Mouse (Mus musculus) embryonic facial prominence, embryonic 12.5 days (tissue): Measurements from ENCODE around the gene Ppp1r16b. TPM values are rescaled to one million over a fixed set of nuclear protein-coding genes. Genes with fewer than 3 reads are reported as not detected.
A peak's percentile ranks its signal among the peaks of the same experiment; 100 is the strongest.

Experiments
- ATAC-seq: fragments of 200-750 bp; cut with Nextera tagmentation; 2 replicates; pipeline ENCODE4 v1.8.0; 2017; ENCODE audit not compliant: insufficient number of reproducible peaks, insufficient read depth, low FRiP score, low TSS enrichment
- H3K27ac ChIP-seq: fragments of 300-500 bp; sonication (generic); 2 replicates; pipeline ENCODE4 v1.5.1; 2016; ENCODE audit warnings: mild to moderate bottlenecking
- H3K27me3 ChIP-seq: fragments of 300-500 bp; sonication (generic); 2 replicates; pipeline ENCODE4 v1.6.1; 2016; ENCODE audit warnings: mild to moderate bottlenecking, moderate library complexity
- H3K36me3 ChIP-seq: fragments of 300-500 bp; sonication (generic); 2 replicates; pipeline ENCODE4 v1.6.1; 2016; ENCODE audit warnings: mild to moderate bottlenecking
- H3K4me1 ChIP-seq: fragments of 300-500 bp; sonication (generic); 2 replicates; pipeline ENCODE4 v1.6.1; 2016
- H3K4me2 ChIP-seq: fragments of 300-500 bp; sonication (generic); replicated peaks from 2 replicates; pipeline ENCODE4 v1.6.1; 2016; ENCODE audit warnings: mild to moderate bottlenecking, moderate library complexity
- H3K4me3 ChIP-seq: fragments of 300-500 bp; sonication (generic); 2 replicates; pipeline ENCODE4 v1.5.1; 2016; ENCODE audit warnings: mild to moderate bottlenecking
- H3K9ac ChIP-seq: fragments of 300-500 bp; sonication (generic); 2 replicates; pipeline ENCODE4 v1.6.1; 2016; ENCODE audit warnings: mild to moderate bottlenecking, moderate library complexity
- H3K9me3 ChIP-seq: fragments of 300-500 bp; sonication (generic); 2 replicates; pipeline ENCODE4 v1.6.1; 2016; ENCODE audit warnings: mild to moderate bottlenecking, moderate library complexity
- WGBS: fragments of 180-500 bp; shearing (Covaris S2); methylation state at CpG from one replicate; pipeline ENCODE4 v1.1.7; 2016; 5-methylcytosine and 5-hydroxymethylcytosine counted together
- polyA plus RNA-seq: library from polyadenylated mRNA; unstranded; fragments of >200 nt; fragmentation: Nextera tagmentation; extraction: Ambion mirVana; gene quantifications from 2 replicates; pipeline ENCODE4 v1.2.1, GENCODE M21; 2016

Ppp1r16b gene
- 2.5 and 2.9 TPM in 2 replicates for polyA plus RNA-seq

DNA sequence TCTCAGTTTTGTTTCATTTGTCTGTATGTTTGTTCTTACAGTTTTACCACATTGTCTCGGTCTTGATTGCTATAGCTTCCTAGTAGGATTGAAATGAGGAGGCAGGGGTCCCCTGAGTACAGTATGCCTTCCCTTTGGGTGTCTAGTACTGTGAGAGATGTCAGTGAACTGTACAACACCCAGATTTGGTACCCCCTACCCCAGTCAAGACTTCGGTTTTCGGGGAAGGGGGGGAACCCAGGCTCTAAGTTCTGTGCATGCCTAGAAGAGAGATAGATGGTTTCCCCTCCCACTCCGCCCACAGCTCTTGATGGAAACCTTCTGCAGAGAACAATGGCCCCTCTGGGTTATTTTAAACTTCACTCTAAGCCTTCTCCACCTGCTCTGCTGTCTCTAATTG, at the start of gene Ppp1r16b:
Gene Ppp1r16b (plus strand): TSS at position 301 of the 400 bp plus-strand sequence.
- Histone ChIP-seq H3K4me1 (peaks cover 23% of the 10 kb centered on the region), H3K4me2 (no peak within 1 kb of the TSS), H3K36me3 (no peaks in the 10 kb centered on the region), H3K27ac (no peak within 1 kb of the TSS), H3K9me3 (no peaks in the 10 kb centered on the region), H3K4me3 (no peak within 1 kb of the TSS), H3K9ac (no peak within 1 kb of the TSS), H3K27me3 (peaks cover 55% of the 10 kb centered on the region)
- WGBS = 78% methylated on average over 4 of the region's 4 CpGs
- no peak for ATAC-seq

GRCm38 (mm10) chr2:158615702-158616101, 49.5 kb upstream of the Ppp1r16b start:
- Histone ChIP-seq H3K4me3 (no peak overlapping the region), H3K4me2 (no peak overlapping the region)

DNA sequence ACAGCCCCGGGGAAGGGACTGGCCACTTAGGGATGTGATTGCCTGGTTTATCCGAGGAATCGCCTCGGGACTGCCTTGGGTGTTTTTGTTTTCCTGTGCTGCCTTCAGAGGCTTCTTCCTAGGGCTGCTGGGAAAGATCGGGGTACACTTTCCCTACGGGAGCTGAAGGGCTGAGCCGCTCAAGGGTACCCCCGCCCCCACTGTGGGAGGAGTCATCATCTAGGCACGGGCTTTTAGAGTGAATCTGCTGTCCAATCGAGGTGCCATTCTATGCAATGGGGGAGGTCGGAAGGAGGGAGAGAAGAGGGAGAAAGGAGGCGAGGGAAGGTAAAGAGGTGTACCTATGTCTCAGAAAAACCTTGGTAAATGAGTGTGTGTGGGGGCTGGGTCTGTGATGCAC, 48.9 kb upstream of the Ppp1r16b start:
- Histone ChIP-seq H3K9me3 (no peaks in the 10 kb centered on the region), H3K4me2 (no peak overlapping the region), H3K36me3 (no peaks in the 10 kb centered on the region), H3K27ac (no peak overlapping the region), H3K9ac (no peak overlapping the region), H3K27me3 (peaks cover 89% of the 10 kb centered on the region), H3K4me1 (peaks cover 23% of the 10 kb centered on the region), H3K4me3 (0 out of 2 replicates have a peak overlapping the region, but pooled peaks have one; percentile 11)
- 0% methylated on average over 12 of the region's 12 CpGs for WGBS
- ATAC-seq = no peak; the same call in 1 of the 2 replicates

More at GRCm38 (mm10) chr2:158615702-158616101, 49.5 kb upstream of the Ppp1r16b start:
- Histone ChIP-seq H3K27ac (no peak overlapping the region), H3K36me3 (no peaks in the 10 kb centered on the region), H3K27me3 (peaks cover 89% of the 10 kb centered on the region), H3K9me3 (no peaks in the 10 kb centered on the region), H3K9ac (no peak overlapping the region), H3K4me1 (peaks cover 28% of the 10 kb centered on the region)
- 1% methylated on average over 13 of the region's 13 CpGs for WGBS
- no peak for ATAC-seq

DNA sequence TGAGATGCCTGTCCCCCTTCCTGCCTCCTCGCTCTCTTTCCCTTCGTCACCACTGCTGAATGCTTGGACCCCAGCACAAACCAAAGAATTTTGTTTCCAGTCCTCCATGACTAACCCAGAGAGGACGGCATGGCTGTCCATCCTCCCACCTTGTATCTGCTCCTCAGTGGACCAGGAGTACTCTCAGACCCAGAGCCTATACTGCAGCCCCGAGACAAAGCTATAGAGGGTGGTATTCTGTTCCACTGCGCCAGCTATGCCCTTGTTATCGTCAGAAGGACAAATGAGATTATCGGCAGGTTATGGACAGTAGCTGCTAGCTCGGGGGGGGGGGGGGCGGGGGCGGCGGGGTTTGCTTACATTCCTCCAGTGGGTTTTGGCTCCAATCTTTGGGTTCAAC, 48.4 kb upstream of the Ppp1r16b start:
- Histone ChIP-seq H3K9ac (no peak overlapping the region), H3K4me1 (peaks cover 23% of the 10 kb centered on the region), H3K4me2 (no peak overlapping the region), H3K27ac (no peak overlapping the region), H3K36me3 (no peaks in the 10 kb centered on the region), H3K9me3 (no peaks in the 10 kb centered on the region), H3K27me3 (peaks cover 86% of the 10 kb centered on the region), H3K4me3 (no peak overlapping the region)
- ATAC-seq = no peak
- WGBS = 7% methylated on average over 11 of the region's 11 CpGs

DNA sequence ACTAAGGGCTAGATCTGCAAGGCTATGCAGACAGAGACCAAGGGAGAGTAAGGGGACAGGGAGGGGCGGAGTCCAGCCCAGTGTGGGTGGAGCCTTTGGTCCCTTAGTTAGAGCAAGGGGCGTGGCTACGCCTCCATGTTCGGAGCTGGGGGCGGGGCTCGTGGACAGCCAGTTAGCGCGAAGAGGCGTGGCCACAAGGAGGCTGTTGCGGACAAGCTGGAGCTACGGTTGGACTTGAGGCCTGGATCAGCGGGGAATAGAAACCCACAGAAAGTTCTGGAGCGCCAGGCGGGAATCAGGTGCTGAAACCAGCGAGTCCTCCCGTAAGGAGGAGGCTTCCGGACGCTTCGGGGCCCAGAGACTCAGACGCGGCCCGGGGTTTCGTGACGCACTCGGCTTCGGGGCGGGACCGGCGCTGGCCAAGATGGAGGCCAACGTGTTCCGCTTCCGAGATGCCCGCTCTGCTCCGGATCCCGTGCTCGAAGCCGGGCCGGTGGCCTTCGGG, 40.4 kb upstream of the Ppp1r16b start, which contains the start of gene Actr5:
Gene Actr5 (plus strand): TSS at position 171 of the 505 bp plus-strand sequence.
- Histone ChIP-seq H3K4me2 (peak within 1 kb of the TSS; percentile 78), H3K4me1 (peaks cover 12% of the 10 kb centered on the region), H3K9ac (peak within 1 kb of the TSS; percentile 82), H3K27me3 (peaks cover 12% of the 10 kb centered on the region; the same call in 1 of the 2 replicates), H3K4me3 (peak within 1 kb of the TSS; percentile 84), H3K9me3 (no peaks in the 10 kb centered on the region), H3K27ac (peak within 1 kb of the TSS; percentile 85), H3K36me3 (peaks cover 19% of the 10 kb centered on the region)
- under 1% methylated on average over 39 of the region's 39 CpGs for whole genome bisulfite sequencing
- ATAC-seq = peak; percentile 83

DNA sequence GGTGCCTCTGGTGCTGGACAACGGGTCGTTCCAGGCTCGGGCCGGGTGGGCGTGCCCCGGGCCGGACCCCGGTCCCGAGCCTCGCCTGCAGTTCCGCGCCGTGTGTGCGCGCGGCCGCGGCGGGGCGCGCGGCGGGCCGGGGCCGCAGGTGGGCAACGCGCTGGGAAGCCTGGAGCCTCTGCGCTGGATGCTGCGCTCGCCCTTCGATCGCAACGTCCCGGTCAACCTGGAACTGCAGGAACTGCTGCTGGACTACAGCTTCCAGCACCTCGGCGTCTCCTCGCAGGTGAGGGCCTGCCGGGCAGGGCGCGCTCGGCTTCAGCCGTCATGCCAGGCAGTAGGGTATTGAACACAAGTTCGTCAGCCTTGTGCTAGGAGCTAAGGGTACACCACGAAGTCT, 40.0 kb upstream of the Ppp1r16b start:
- peak overlapping the region; percentile 78 for H3K4me2 ChIP-seq
- peaks cover 23% of the 10 kb centered on the region for H3K36me3 ChIP-seq
- H3K27ac ChIP-seq = peak overlapping the region; percentile 85
- H3K4me3 ChIP-seq = peak overlapping the region; percentile 84
- H3K27me3 ChIP-seq = peaks cover 12% of the 10 kb centered on the region; the same call in 1 of the 2 replicates
- no peak; the same call in 1 of the 2 replicates for ATAC-seq
- no peaks in the 10 kb centered on the region for H3K9me3 ChIP-seq
- WGBS = under 1% methylated on average over 38 of the region's 44 CpGs
- peak overlapping the region; percentile 82 for H3K9ac ChIP-seq
- peaks cover 12% of the 10 kb centered on the region for H3K4me1 ChIP-seq

DNA sequence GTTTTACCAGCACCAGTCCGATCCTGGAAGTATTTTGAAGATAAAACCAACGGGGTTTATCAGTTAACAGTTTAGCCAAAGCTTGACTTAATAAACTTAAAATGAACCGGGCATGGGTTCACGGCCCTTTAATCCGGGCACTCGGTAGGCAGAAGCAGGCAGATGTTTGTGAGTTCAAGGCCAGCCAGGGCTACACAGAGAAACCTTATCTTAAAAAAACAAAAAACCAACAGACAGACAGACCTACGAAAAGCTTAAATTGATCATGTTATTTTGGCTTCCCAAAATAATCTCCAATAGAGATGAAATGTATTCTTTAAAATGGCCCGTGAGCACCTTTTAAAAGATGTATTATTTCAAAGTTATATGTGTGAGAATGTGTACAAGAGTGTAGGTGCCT, 39.5 kb upstream of the Ppp1r16b start:
- Histone ChIP-seq H3K27me3 (peaks cover 10% of the 10 kb centered on the region; the same call in 1 of the 2 replicates), H3K9ac (peak overlapping the region; percentile 82), H3K36me3 (peaks cover 26% of the 10 kb centered on the region), H3K4me1 (peaks cover 12% of the 10 kb centered on the region), H3K9me3 (no peaks in the 10 kb centered on the region), H3K4me3 (peak overlapping the region; percentile 84), H3K27ac (no peak overlapping the region), H3K4me2 (peak overlapping the region; percentile 78)
- ATAC-seq = no peak
- 40% methylated on average over 8 of the region's 8 CpGs for WGBS

GRCm38 (mm10) chr2:158628858-158629257, 36.3 kb upstream of the Ppp1r16b start:
- no peaks in the 10 kb centered on the region for H3K27me3 ChIP-seq
- ATAC-seq = no peak
- peaks cover 58% of the 10 kb centered on the region for H3K36me3 ChIP-seq
- H3K4me2 ChIP-seq = no peak overlapping the region
- H3K9ac ChIP-seq = no peak overlapping the region
- peaks cover 12% of the 10 kb centered on the region for H3K4me1 ChIP-seq
- WGBS = 83% methylated on average over 3 of the region's 3 CpGs
- no peak overlapping the region for H3K27ac ChIP-seq
- H3K9me3 ChIP-seq = no peaks in the 10 kb centered on the region
- H3K4me3 ChIP-seq = no peak overlapping the region

GRCm38 (mm10) chr2:158629414-158629813, 35.8 kb upstream of the Ppp1r16b start:
- Histone ChIP-seq H3K27me3 (no peaks in the 10 kb centered on the region), H3K9ac (no peak overlapping the region), H3K4me3 (no peak overlapping the region), H3K4me1 (peaks cover 12% of the 10 kb centered on the region), H3K36me3 (peaks cover 60% of the 10 kb centered on the region), H3K27ac (no peak overlapping the region), H3K4me2 (no peak overlapping the region), H3K9me3 (no peaks in the 10 kb centered on the region)
- WGBS = 80% methylated on average over 1 of the region's 1 CpGs
- ATAC-seq = no peak

DNA sequence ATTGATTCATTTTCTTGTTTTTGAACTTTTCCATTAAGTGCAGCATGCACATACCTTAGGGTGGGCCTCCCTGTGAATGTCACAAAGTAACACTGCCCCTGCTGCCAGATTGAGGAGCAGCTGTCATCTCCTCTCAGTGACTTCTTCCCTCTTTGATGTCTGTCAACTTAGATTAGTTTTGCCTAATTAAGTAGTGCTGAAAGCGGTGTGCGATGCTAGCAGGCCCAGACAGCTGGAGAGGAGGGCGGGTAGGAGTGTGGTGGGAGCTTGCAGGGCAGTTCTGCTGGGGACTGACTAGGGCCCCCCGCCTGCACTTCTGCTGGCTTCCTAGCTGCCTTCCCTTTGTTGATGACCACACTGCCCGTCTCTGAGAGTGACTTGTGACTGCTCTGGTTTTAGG, 33.3 kb upstream of the Ppp1r16b start:
- Histone ChIP-seq H3K9ac (no peak overlapping the region), H3K27me3 (no peaks in the 10 kb centered on the region), H3K36me3 (peaks cover 83% of the 10 kb centered on the region), H3K9me3 (no peaks in the 10 kb centered on the region), H3K27ac (no peak overlapping the region), H3K4me1 (no peaks in the 10 kb centered on the region), H3K4me2 (no peak overlapping the region), H3K4me3 (no peak overlapping the region)
- 0 out of 2 replicates have a peak, but pooled peaks have one; percentile 10 for ATAC-seq
- WGBS = 79% methylated on average over 5 of the region's 5 CpGs

GRCm38 (mm10) chr2:158641869-158642268, 23.3 kb upstream of the Ppp1r16b start:
- Histone ChIP-seq H3K27me3 (no peaks in the 10 kb centered on the region), H3K4me1 (no peaks in the 10 kb centered on the region), H3K4me2 (no peak overlapping the region), H3K9ac (no peak overlapping the region), H3K27ac (no peak overlapping the region), H3K9me3 (no peaks in the 10 kb centered on the region), H3K4me3 (no peak overlapping the region), H3K36me3 (peaks cover 39% of the 10 kb centered on the region)
- ATAC-seq = no peak
- WGBS = 22% methylated on average over 2 of the region's 2 CpGs

- Histone ChIP-seq H3K27me3 (no peaks in the 10 kb centered on the region), H3K9me3 (no peaks in the 10 kb centered on the region), H3K4me3 (no peak overlapping the region), H3K9ac (no peak overlapping the region), H3K4me2 (no peak overlapping the region), H3K27ac (no peak overlapping the region), H3K4me1 (no peaks in the 10 kb centered on the region), H3K36me3 (peaks cover 32% of the 10 kb centered on the region)
- 88% methylated on average over 2 of the region's 2 CpGs for WGBS
- ATAC-seq = no peak
These were observed 22.6 kb upstream of the Ppp1r16b start for GRCm38 (mm10) chr2:158642587-158642986.
